Mouse (Mus musculus) megakaryocyte-erythroid progenitor cell, adult 5-6 weeks (primary cell): ENCODE results near the gene Itgax. TPM values are rescaled to one million over a fixed set of nuclear protein-coding genes. Genes with fewer than 3 reads are reported as not detected.

Experiments
- ATAC-seq: replicated peaks from 2 replicates; pipeline ENCODE4 v1.8.0; 2016; ENCODE audit warnings: mild to moderate bottlenecking, inconsistent platforms; ENCODE audit not compliant: severe bottlenecking, poor library complexity, low FRiP score, low TSS enrichment
- total RNA-seq, 2 experiments: library from RNA; stranded (forward) in 1 of 2; stranded (reverse) in 1 of 2; fragments of 200-1000, 215-1000 nt in 1 of 2; fragments of >200 nt in 1 of 2; fragmentation: Nextera tagmentation in 1 of 2; gene quantifications; 2 replicates each; pipeline ENCODE4 v1.2.3; 2014 to 2017

Itgax gene
- total RNA-seq (2014; fragmentation: Nextera tagmentation) (0.92 TPM in 1 of 2 replicates, not detected in the other), total RNA-seq (2017) (0.46 and 2.7 TPM in 2 replicates)

DNA sequence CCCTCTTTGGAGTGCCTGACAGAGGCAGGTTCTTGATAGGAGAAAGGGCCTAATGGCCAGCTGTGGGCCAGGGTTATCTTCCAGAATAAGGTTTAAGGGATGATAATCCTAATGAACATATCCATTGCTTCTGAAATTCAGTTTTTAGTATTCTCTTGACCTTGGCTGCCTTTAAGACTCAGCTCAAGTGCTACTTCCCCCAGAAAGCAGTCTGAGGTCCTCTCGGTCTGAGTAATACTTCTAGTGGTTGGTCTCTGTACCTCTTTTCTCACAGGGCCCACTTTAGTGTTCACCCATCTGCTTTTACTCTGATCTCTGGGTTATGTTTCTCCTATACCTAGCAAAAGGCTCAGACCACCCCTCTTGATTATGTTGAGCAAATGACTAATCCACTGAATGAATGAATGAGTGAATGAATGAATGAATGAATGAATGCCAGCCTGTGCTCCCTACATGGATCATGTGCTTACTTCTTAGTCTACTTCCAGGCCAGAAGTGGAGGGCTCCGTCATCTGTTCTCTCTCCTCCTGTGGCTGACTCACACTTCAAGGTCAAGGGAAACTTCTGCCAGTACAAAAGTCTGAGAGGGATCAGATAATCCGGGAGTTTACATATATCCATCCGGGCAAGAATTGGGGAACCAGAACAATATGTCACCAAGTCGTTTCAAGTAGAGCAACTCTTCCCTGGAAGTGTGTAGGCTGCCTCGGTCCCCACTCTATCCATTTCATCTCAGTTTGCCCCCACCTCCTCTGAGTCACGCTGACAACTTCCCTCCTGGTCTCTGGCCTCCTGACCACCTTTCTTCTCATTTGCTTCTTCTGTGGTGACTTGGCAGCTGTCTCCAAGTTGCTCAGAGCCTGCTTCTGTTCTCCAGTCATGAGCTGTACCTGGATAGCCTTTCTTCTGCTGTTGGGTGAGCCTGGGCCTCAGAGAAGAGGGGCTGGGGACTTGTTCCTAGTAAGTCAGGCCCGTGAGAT lies at the start of gene Itgax:
Gene Itgax, plus strand, starts transcription at position 807 of the 980 bp plus-strand sequence.
- no peak for ATAC-seq

DNA sequence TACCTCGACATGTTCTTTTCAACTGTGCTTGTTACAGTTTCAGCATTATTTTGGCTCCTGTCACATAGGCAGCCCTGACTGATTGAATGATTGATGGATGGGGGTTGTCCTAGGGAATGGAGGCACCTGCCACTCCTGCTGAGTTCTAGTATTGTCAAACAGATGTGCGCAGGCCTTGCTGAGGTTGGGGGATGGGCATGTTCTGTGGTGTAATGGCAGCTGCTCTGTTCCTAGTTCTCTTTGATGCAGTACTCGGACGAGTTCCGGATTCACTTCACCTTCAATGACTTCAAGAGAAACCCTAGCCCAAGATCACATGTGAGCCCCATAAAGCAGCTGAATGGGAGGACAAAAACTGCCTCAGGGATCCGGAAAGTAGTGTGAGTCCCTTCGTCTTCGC lies 49.3 kb upstream of the Itgax start:
- ATAC-seq, result no peak

DNA sequence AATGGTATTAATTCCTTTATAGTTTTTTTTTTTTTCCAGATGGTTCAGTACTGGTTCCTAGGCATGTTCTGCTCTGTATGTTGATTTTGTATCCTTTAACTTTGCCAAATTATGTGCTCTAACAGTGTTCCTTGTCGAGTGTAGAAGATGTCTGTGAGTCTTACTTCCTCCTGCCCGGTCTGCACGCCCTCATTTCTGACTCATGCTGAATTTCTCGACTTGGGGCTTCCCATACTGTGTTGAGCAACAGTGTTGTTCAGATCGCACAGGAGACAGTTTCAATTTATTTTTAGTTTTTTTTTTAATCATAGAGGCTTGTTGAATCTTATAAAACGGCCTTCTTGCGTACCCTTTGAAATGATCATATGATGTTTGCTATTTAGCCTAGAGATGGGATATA lies 40.2 kb upstream of the Itgax start:
- ATAC-seq, result no peak

DNA sequence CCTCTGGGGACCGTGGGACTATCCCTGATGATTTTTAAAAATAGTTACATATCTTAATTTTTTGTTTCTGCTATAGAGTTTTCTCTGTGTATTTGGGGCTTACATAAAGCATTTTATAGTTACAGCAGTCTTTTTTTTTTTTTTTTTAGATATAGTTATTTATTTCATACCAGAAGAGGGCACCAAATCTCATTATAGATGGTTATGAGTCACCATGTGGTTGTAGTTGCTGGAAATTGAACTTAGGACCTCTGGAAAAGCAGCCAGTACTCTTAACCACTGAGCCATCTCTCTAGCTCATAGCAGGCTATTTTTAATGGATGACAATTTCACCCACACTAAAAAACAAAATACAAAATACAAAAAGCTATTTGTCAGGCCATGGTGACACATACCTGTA lies 31.2 kb upstream of the Itgax start:
- ATAC-seq, result no peak

DNA sequence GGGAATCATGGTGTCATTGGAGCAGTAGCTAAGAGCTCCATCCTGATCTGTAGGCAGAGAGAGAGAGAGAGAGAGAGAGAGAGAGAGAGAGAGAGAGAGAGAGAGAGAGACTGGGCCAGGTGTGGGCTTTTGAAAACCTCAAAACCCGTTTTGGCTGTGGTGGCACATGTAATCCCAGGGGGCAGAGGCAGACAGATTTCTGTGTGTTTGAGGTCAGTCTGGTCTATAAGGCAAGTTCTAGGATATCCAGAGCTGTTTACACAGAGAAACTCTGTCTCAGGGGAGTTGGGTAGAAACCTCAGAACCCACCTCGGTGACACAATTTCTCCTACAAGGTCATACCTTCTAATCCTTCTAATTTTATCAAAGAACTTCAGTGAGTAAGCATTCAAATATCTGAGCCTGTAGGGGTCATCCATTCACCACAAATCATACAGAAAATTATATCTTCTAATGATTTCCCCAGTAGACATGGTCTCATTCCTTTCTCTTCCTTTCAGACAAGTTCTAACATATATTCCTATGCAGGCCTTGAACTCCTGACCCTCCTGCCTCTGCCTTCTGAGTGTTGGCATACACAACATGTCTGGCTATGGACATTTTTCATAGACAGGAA lies 28.5 kb upstream of the Itgax start:
- no peak for ATAC-seq

DNA sequence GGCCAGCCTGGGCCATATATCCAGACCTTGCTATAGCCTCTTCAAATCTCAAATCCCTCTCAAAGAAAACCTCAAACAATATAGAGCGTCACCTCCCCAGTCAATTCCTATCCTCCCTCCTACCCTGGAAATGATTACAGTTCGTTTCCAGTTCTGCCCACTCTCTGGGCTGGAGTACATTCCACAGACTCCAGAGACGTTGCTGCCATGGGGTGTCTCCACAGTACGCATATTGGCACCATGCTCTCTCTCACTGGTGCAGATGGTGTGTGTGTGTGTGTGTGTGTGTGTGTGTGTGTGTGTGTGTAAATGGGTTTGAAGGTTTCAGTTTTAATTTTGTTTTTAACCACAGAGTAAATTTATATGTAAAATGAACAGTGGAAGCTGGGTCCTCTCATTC lies 24.1 kb upstream of the Itgax start:
- ATAC-seq, result no peak

DNA sequence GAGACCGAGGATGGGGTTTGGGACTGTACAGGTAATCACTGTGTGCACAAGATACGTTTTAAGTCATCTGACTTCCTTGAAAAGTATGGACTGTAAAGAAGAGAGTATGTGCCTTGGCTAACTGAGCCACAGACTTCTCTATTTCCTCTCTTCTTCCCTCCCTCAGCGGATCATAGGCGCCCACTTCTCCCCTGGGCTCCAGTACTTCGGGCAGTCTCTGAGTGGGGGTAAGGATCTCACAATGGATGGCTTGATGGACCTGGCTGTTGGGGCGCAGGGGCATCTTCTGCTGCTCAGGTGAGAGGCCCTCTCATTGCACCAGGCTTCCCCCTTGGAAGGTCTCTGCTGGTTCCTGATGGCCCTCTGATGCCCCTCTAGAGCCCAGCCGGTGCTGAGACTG lies 21.9 kb upstream of the Itgax start:
- ATAC-seq, result no peak

DNA sequence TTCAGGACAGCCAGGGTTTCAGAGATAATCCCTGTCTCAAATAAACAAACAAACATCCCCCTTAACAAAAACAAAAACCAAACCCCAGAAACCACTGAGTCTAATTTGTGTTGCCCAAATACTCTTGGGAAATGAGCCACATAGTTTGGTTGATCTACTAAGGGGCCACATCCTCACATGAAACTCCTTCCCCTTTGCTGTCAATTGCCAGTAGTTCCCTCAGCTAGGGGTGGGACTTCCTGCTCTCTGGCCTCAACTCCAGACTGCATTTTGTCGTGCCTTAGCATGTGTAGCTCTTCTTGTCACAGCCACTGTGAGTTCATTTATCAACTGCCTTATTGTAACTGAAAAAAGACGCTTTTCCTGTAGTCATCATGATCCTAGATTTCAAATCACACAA lies 19.0 kb upstream of the Itgax start:
- no peak for ATAC-seq

DNA sequence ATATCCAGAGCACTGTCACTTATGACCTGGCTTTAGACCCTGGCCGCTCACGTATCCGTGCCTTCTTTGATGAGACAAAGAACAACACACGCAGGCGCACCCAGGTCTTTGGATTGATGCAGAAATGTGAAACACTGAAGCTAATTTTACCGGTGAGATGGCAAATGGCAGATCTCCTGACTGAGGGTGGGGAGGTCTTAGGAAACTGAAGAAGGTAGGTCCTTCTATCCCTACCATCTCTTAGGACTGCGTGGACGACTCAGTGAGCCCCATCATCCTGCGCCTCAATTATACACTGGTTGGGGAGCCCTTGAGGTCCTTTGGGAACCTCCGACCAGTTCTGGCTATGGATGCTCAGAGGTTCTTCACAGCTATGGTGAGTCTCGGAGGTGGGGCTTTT lies 17.2 kb upstream of the Itgax start:
- no peak for ATAC-seq

DNA sequence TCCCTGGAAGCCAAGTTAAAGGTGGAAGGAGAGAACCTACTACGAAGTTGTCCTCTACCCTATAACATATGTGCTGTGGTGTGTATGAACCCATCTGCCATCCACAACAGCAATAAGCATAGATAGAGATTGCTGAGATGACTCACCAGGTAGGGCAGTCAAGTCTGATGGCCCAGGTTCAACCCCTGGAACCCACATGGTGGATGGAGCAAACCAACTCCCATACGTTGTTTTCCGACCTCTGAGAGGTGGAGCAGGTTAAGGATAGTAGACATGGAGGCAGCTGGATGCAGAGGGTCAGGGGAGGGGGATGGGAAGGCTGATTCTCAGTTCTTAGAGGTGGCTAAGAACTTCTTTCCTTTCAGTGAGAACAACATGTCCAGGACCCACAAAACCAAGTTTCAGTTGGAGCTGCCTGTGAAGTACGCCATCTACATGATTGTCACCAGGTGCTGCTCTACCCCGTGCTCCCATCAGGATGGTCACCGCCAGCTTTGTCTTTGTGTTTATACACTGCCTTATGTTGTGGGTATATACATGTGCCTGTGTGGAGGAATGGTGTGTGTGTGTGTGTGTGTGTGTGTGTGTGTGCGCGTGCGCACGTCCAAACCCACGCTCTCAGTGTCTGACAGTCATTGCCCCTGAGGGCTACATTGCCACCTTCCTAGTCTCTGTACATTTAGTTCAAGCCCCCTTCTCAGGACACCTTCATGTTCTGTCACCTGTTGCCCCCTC lies 14.8 kb upstream of the Itgax start:
- ATAC-seq, result no peak

DNA sequence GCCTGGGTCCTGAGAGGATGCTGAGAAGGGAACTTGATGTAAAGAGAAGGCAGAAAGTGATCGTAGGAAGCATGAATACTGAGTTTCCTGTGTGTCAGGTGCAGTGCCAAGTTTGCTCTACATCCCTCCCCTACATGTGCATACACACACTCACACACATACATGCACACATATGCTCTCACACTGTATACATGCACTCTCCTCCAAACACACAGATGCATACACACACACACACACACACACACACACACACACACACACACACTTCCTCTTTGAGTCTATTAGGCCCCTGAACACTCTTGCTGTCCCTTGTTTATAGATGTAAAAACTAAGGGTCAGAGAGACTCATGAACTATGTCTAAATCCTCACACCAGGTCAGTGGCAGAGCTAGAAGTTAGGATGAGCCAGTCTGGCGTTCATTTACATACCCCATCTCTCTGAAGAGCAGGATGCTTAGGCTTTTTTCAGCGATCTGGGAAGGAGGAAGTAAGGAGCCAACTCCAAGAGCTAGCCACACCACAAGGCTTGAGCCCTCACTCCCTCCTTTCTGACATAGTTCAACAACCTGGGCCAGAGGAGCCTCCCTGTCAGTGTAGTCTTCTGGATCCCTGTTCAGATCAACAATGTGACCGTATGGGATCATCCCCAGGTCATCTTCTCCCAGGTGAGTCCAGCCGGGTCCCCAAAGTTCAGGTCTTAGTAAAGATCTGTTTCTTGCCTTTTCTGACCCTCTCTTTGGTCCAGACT lies 14.0 kb upstream of the Itgax start:
- no peak for ATAC-seq

DNA sequence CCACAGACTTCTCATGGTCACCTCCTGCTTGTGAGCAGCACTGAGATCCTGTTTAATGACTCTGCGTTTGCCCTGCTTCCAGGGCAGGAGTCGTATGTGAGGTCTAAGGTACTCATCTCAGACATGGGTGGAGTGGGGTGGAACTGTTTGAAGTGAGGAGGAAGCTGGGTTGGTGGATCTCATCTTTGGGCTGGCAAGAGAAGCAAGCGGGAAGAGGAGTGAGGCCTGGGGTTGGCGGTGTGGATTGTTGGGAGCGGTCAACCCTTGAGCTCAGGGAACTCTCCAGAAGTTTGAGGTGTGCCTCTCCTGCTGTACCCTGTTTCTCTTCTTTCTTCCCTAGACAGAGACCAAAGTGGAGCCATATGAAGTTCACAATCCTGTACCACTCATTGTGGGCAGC lies 13.0 kb upstream of the Itgax start:
- ATAC-seq, result no peak

DNA sequence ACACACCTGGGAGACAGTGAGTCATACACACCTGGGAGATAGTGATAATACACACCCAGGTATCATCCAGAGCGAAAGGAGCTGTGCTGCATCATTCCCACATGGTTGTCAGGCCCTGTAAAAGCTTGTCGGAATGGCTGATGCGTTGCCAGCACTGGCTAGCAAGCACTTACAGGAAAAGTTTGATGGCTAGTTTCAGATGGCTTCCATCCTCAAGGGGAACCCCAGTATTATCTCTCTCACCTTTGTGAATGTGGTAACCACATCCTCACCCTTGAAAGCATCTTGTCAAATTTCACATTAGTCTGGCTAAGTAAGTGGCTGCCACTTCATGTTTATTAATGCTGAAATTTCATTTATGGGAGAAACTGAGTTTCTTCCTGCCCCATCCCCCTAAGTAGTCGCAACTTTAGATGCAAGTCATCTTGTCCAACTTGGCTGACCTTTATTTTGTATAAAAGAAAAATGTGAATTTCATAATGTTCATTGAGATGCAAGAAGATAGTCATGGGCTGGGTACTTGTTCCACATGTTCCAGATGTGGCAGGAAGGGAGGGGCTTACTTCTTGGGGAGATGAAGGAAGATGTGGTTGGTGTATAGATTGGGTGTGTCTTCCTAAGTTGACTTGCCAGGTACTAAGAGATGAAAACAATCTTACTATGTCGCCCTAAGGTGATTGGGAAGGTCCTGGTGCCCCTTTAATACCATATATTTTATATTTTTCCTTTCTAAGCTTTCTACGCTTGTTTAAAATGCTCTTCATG lies 9.4 kb upstream of the Itgax start:
- no peak for ATAC-seq

DNA sequence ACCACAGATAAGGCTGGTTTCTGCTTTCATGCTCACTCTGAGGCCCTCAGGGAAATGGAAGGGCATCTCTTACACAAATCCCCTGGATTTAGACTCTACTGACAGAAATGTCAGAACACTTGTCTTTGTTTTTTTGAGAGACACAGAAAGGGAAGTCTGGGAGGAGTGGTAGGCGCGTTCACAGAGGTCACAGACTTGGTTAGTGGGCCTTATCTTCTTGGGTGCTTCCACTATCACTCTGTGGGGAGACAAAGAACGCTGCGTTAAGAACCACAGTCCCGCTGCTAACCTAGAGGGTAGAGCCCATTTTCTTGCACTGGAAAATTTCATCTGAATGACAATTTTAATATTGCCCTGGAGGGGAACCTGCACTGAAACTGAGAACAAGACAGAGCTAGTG lies 2.8 kb downstream of the Itgax start:
- no peak for ATAC-seq

DNA sequence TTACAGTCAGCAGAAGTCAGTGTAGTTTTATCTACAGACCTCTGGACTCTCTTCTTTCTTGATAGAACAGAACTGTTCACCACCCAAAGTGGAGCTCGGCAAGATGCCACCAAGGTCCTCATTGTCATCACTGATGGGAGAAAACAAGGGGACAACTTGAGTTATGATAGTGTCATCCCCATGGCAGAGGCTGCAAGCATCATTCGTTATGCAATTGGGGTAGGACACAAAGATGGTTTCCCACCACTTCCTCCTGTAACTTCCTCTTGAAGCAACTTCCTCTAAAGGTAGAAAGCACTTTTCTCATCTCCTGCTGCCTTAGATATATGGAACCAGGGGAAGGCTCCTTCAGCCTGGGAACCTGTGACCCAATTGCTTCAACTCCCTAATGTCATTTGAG lies 4.2 kb downstream of the Itgax start:
- no peak for ATAC-seq

DNA sequence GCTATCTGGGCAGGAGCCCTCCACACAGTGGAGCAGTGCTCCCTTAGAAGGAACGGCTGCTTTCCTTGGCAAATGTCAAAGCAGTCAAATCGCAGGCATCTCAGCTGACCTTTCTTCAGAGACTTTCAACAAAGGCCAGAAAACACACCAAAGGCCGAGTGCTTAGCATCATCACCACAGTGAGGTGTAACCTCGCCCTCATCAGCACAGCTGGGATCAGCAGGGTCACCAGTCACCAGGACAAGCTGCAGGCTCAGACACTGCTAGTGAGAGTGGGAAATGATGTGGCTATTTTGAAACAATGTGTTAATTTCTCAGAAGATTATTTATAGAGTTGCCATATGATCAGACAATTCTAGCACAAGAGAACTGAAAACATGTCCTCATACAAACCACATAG lies 7.6 kb downstream of the Itgax start:
- ATAC-seq, result no peak

DNA sequence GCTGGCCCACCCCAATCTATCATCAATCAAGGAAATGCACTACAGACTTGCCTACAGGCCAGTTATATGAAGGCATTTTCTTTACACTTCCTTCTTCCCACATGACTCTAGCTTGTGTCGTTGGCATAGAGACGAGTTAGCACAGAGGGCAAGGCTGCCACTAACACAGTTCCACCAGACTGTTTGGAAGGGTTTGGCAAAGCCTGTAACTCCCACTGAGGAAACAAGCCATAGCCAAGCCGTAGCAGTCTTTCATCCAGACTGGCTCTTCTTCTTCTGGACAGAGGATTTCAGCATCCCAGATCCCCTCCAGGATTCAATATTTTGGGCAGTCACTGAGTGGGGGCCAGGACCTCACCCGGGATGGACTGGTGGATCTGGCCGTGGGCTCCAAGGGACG lies 10.3 kb downstream of the Itgax start:
- no peak for ATAC-seq

DNA sequence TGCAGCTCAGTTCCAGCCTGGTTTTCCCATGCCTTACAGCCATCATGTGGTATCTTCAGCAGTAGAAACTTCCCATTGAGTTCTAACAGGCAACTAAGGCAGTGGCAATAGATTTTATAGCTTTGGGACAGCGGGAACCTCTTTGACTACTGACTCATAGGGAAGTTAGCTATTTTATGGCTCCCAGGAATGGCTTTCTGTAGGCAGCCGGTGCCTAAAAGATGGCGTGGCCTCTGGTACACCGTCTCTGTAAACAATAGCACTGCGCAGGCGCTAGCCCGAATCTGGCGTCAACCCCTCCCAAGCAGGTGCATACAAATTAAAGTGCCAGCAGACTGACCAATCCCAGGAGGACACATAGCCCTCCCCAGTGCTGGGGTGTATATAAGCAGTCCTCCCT lies 21.6 kb downstream of the Itgax start:
- ATAC-seq, result no peak

DNA sequence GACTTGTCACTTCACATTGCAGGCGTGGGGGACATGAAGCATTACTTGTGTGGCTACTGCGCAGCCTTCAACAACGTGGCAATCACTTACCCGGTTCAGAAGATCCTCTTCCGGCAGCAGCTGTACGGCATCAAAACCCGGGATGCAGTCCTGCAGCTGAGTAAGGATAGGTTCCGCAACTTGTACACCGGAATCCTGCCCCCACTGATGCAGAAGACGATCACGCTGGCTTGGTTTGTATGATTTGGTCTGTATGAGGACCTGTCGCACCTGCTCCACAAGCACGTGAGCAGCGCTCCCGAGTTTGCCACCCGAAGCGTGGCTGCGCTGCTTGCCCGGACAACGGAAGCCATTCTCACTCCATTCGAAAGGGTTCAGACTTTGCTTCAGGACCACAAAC lies 24.7 kb downstream of the Itgax start, which contains the start of gene Itgad:
Gene Itgad, plus strand, starts transcription at position 301 of the 400 bp plus-strand sequence.
- ATAC-seq, result no peak
